Mouse (Mus musculus) layer of hippocampus, adult 6 months (tissue): ENCODE results near the gene Slc15a5. TPM values are rescaled to one million over a fixed set of nuclear protein-coding genes. Genes with fewer than 3 reads are reported as not detected.

Source experiments
- long read RNA-seq, 2 experiments: library from polyadenylated mRNA; unstranded; transcript quantifications; one replicate each; pipeline ENCODE4 v2.0.0; 2019 to 2020
- polyA plus RNA-seq: library from polyadenylated mRNA; unstranded; fragments of <200 nt; fragmentation: Nextera tagmentation; gene quantifications from 2 replicates; pipeline ENCODE4 v1.2.3, GENCODE M21; 2021

Gene Slc15a5
- polyA plus RNA-seq = 0.23 and 0.24 TPM in 2 replicates
- long read RNA-seq, experiment 1 = 0 reads
- long read RNA-seq, experiment 2 = 0 reads

GRCm38 (mm10) chr6:138079816-138080215 lies at the start of gene Slc15a5:
Slc15a5 (minus strand) TSS chr6:138079916.

Other genes with a start within 250 kb of the Slc15a5 start
- 52.9 and 89.6 TPM in 2 replicates for gene Mgst1, start 60.4 kb upstream of the Slc15a5 start, polyA plus RNA-seq